Mouse (Mus musculus) ES-E14 (cell line): Measurements from ENCODE around the gene Stat4.

ENCODE experiments used
- ZC3H11A ChIP-seq: IDR thresholded peaks from 2 replicates; pipeline ENCODE4 v1.6.1; 2012; ENCODE audit warnings: low read depth, mild to moderate bottlenecking, inconsistent platforms, low read length, borderline replicate concordance
- ZNF384 ChIP-seq: IDR thresholded peaks from 2 replicates; pipeline ENCODE4 v1.6.1; 2012; ENCODE audit warnings: low read depth, low read length, inconsistent platforms

- TF ChIP-seq ZC3H11A (no peak), ZNF384 (no peak)
Observed at GRCm38 (mm10) chr1:52066276-52066675, 79.3 kb downstream of the Stat4 start.
